Mouse (Mus musculus) liver, embryonic 11.5 days (tissue): ENCODE data around the gene Clec10a. TPM values are rescaled to one million over a fixed set of nuclear protein-coding genes. Genes with fewer than 3 reads are reported as not detected.

ENCODE experiments used
- ATAC-seq: fragments of 200-750 bp; cut with Nextera tagmentation; replicated peaks from 2 replicates; pipeline ENCODE4 v1.8.0; 2017; ENCODE audit warnings: moderate number of reproducible peaks, mild to moderate bottlenecking, moderate TSS enrichment, moderate library complexity; ENCODE audit not compliant: low FRiP score
- DNase-seq: peaks from one replicate; pipeline ENCODE4 v3.0.0-alpha.2; 2017; ENCODE audit warnings: low spot score
- H3K27ac ChIP-seq: fragments of 300-500 bp; sonication (generic); 2 replicates; pipeline ENCODE4 v1.5.1; 2014; ENCODE audit warnings: mild to moderate bottlenecking, low read depth, low read length, control low read depth
- H3K27me3 ChIP-seq: fragments of 300-500 bp; sonication (generic); replicated peaks from 2 replicates; pipeline ENCODE4 v1.6.1; 2014; ENCODE audit warnings: low read length, mixed read lengths; ENCODE audit not compliant: control insufficient read depth, insufficient read depth
- H3K36me3 ChIP-seq: fragments of 300-500 bp; sonication (generic); 2 replicates; pipeline ENCODE4 v1.6.1; 2014; ENCODE audit warnings: mild to moderate bottlenecking, low read length, moderate library complexity, mixed read lengths; ENCODE audit not compliant: control insufficient read depth, insufficient read depth
- H3K4me1 ChIP-seq: fragments of 300-500 bp; sonication (generic); replicated peaks from 2 replicates; pipeline ENCODE4 v1.6.1; 2014; ENCODE audit warnings: low read length, mixed read lengths; ENCODE audit not compliant: control insufficient read depth, insufficient read depth
- H3K4me2 ChIP-seq: fragments of 300-500 bp; sonication (generic); 2 replicates; pipeline ENCODE4 v1.6.1; 2014; ENCODE audit warnings: mild to moderate bottlenecking, control low read depth, moderate library complexity
- H3K4me3 ChIP-seq: fragments of 300-500 bp; sonication (generic); 2 replicates; pipeline ENCODE4 v1.5.1; 2014; ENCODE audit warnings: low read depth, low read length, control low read depth
- H3K9ac ChIP-seq: fragments of 300-500 bp; sonication (generic); 2 replicates; pipeline ENCODE4 v1.6.1; 2014; ENCODE audit warnings: low read depth, low read length, control low read depth
- H3K9me3 ChIP-seq: fragments of 300-500 bp; sonication (generic); 2 replicates; pipeline ENCODE4 v1.6.1; 2016; ENCODE audit warnings: low read length, inconsistent platforms, mixed read lengths; ENCODE audit not compliant: control insufficient read depth
- whole genome bisulfite sequencing: fragments of 180-500 bp; shearing (Covaris S2); extraction: QIAGEN DNeasy Blood & Tissue Kit; methylation state at CpG from one replicate; pipeline ENCODE4 v1.1.7; 2014; 5-methylcytosine and 5-hydroxymethylcytosine counted together
- polyA plus RNA-seq: library from polyadenylated mRNA; unstranded; fragments of >200 nt; fragmentation: Nextera tagmentation; extraction: Ambion mirVana; gene quantifications from 2 replicates; pipeline ENCODE4 v1.2.1, GENCODE M21; 2014

Gene Clec10a
- polyA plus RNA-seq, 1 experiment from 2014 or later, result 0.41 TPM

- 82% methylated on average over 4 of the region's 4 CpGs for WGBS
- no peak overlapping the region for H3K4me2 ChIP-seq
- H3K4me3 ChIP-seq, result no peak overlapping the region
- H3K9me3 ChIP-seq, result no peaks in the 10 kb centered on the region
- H3K27ac ChIP-seq, result no peak overlapping the region
- no peaks in the 10 kb centered on the region for H3K27me3 ChIP-seq
- DNase-seq (no peak), ATAC-seq (no peak)
- no peak overlapping the region for H3K9ac ChIP-seq
- H3K36me3 ChIP-seq, result no peaks in the 10 kb centered on the region
- H3K4me1 ChIP-seq, result no peaks in the 10 kb centered on the region
Observed at GRCm38 (mm10) chr11:70174491-70174890, 18.5 kb downstream of the Clec10a start.

- Histone ChIP-seq H3K27me3 (no peaks in the 10 kb centered on the region), H3K36me3 (no peaks in the 10 kb centered on the region), H3K9ac (no peak overlapping the region), H3K4me1 (no peaks in the 10 kb centered on the region), H3K9me3 (no peaks in the 10 kb centered on the region), H3K4me3 (no peak overlapping the region), H3K27ac (no peak overlapping the region), H3K4me2 (no peak overlapping the region)
- DNase-seq (no peak), ATAC-seq (no peak)
- 68% methylated on average over 8 of the region's 8 CpGs for WGBS
Observed at GRCm38 (mm10) chr11:70177647-70178046, 21.6 kb downstream of the Clec10a start.

DNA sequence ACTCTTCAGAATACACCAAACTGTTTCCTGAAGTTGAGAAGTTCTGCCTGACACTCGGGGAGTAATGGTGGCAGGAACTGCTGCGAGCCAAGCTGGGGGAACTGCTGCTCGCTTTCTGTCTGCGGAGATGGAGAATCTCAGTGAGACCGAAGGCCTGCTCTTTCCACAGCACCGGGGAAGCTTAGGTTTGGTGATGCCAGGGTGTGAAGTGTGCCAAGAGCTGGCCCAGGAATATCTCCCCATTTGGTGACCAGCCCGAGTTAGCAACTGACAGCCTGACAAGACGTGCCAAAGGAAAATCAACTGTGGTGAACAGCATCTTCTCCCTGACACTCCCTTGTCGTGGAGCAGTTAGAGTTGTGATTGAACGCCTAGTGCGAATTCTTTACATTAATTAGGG, 22.3 kb downstream of the Clec10a start:
- Histone ChIP-seq H3K27ac (no peak overlapping the region), H3K27me3 (no peaks in the 10 kb centered on the region), H3K9me3 (no peaks in the 10 kb centered on the region), H3K36me3 (no peaks in the 10 kb centered on the region), H3K4me1 (no peaks in the 10 kb centered on the region), H3K9ac (no peak overlapping the region), H3K4me2 (no peak overlapping the region), H3K4me3 (no peak overlapping the region)
- 79% methylated on average over 11 of the region's 11 CpGs for WGBS
- ATAC-seq (no peak), DNase-seq (no peak)

DNA sequence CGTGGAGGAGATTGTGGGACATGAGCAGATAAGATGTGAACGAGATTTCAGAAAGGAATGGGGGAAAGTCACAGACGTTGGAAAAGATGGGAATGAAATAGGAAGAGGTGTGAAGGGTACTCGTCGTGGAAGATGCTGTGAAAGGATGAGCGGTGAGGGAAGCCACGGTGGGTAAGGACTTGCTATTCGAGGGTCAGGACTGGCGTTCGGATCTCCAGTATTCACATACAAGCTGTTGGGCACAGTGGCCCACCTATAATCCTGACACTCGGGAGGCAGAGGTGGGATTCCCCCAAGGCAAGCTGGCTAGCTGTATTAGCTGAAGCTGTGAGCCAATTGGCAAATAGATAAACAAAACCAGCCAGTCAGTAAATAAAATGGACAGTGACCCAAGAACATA, 22.8 kb downstream of the Clec10a start:
- Histone ChIP-seq H3K36me3 (no peaks in the 10 kb centered on the region), H3K9me3 (no peaks in the 10 kb centered on the region), H3K4me3 (no peak overlapping the region), H3K27ac (no peak overlapping the region), H3K27me3 (no peaks in the 10 kb centered on the region), H3K4me2 (no peak overlapping the region), H3K4me1 (no peaks in the 10 kb centered on the region), H3K9ac (no peak overlapping the region)
- 68% methylated on average over 11 of the region's 11 CpGs for WGBS
- DNase-seq (no peak), ATAC-seq (no peak)

- H3K27me3 ChIP-seq, result no peaks in the 10 kb centered on the region
- DNase-seq, result no peak
- ATAC-seq, result no peak
- H3K4me2 ChIP-seq, result no peak overlapping the region
- no peaks in the 10 kb centered on the region for H3K4me1 ChIP-seq
- no peaks in the 10 kb centered on the region for H3K36me3 ChIP-seq
- H3K9me3 ChIP-seq, result no peaks in the 10 kb centered on the region
- no peak overlapping the region for H3K27ac ChIP-seq
- H3K9ac ChIP-seq, result no peak overlapping the region
- 42% methylated on average over 14 of the region's 14 CpGs for WGBS
- no peak overlapping the region for H3K4me3 ChIP-seq
Observed at GRCm38 (mm10) chr11:70179401-70179800, 23.4 kb downstream of the Clec10a start.

DNA sequence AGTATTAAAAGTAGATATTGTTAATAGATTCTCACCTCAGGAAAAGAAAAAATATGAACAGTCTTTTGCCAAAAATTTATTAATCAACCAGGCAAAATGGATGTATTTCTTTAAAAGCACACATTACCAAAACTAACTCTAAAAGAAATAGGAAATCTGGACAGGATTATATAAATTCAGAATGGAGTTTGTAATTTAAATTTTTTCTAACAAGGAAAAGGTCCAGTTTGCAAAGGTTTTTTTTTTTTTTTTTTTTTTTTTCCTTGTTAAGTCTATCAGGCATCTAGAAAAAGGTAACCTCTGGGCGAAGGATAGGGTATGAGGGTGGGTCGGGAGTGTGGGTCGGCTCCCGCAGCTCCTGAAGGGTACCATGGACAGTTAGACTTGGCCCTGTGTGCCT, 24.5 kb downstream of the Clec10a start:
- WGBS, result 81% methylated on average over 4 of the region's 4 CpGs
- Histone ChIP-seq H3K27ac (no peak overlapping the region), H3K36me3 (no peaks in the 10 kb centered on the region), H3K9ac (no peak overlapping the region), H3K4me2 (no peak overlapping the region), H3K4me3 (no peak overlapping the region), H3K9me3 (no peaks in the 10 kb centered on the region), H3K27me3 (no peaks in the 10 kb centered on the region), H3K4me1 (no peaks in the 10 kb centered on the region)
- DNase-seq, result no peak
- ATAC-seq, result no peak

DNA sequence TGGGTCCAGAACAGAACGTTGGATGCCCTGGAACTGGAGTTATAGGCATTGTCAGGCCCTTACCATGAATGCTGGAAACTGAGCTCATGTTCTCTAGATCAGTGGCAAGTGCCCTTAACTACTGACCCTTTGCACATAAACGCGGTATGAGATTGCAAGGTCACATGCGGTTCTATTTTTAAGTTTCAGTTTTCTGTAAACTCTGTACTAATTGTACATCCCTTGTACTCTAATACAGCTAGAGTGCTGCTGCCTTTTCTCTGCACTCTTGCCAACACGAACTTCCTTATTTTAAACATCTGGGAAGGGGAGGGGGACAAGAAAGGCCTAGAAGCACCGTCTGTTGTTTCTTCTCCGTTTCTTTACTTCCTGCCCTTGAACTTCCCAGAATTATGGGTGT, 29.1 kb downstream of the Clec10a start:
- Histone ChIP-seq H3K4me2 (no peak overlapping the region), H3K9ac (no peak overlapping the region), H3K27me3 (no peaks in the 10 kb centered on the region), H3K4me1 (no peaks in the 10 kb centered on the region), H3K9me3 (no peaks in the 10 kb centered on the region), H3K27ac (no peak overlapping the region), H3K36me3 (no peaks in the 10 kb centered on the region), H3K4me3 (no peak overlapping the region)
- ATAC-seq (no peak), DNase-seq (no peak)
- WGBS, result 56% methylated on average over 7 of the region's 7 CpGs

GRCm38 (mm10) chr11:70189319-70190134, 33.5 kb downstream of the Clec10a start:
- Histone ChIP-seq H3K9me3 (no peaks in the 10 kb centered on the region), H3K4me2 (no peak overlapping the region), H3K9ac (no peak overlapping the region), H3K27me3 (no peaks in the 10 kb centered on the region), H3K4me1 (no peaks in the 10 kb centered on the region), H3K36me3 (no peaks in the 10 kb centered on the region), H3K4me3 (no peak overlapping the region), H3K27ac (no peak overlapping the region)
- DNase-seq (no peak), ATAC-seq (no peak)
- WGBS, result 84% methylated on average over 28 of the region's 28 CpGs

DNA sequence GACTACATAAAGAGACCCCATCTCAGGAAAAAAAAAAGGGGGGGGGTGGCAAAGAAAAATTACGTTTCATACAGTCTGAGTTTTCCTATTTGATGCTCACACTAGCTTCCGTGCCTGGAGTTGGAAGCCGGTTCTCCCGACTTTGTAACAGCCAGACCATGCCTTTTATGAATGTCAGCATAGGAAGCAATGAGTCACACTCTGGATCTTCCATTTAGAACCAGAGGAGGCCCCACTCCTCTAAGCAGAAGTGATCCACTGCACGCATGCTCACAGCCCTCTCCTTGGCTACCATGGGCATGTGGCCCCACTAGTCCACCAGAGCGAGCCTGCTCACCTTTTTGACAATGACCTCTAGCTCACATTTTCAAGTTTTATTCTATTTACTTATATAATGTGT, 35.2 kb downstream of the Clec10a start:
- no peaks in the 10 kb centered on the region for H3K9me3 ChIP-seq
- no peaks in the 10 kb centered on the region for H3K36me3 ChIP-seq
- no peak overlapping the region for H3K4me3 ChIP-seq
- H3K9ac ChIP-seq, result no peak overlapping the region
- ATAC-seq, result no peak
- H3K4me2 ChIP-seq, result no peak overlapping the region
- WGBS, result 81% methylated on average over 6 of the region's 6 CpGs
- H3K27me3 ChIP-seq, result no peaks in the 10 kb centered on the region
- DNase-seq, result no peak
- no peak overlapping the region for H3K27ac ChIP-seq
- no peaks in the 10 kb centered on the region for H3K4me1 ChIP-seq
